Mouse (Mus musculus) embryonic fibroblast, embryonic 13.5 days (primary cell): ENCODE data around the gene Aff4.

Experiments used
- CTCF ChIP-seq: IDR thresholded peaks from 2 replicates; pipeline ENCODE4 v1.5.1; 2011; ENCODE audit warnings: mild to moderate bottlenecking, control low read depth, low read length, moderate library complexity, borderline replicate concordance; ENCODE audit not compliant: insufficient read depth
- POLR2A ChIP-seq: IDR thresholded peaks from 2 replicates; pipeline ENCODE4 v1.6.1; 2011; ENCODE audit warnings: low read depth, mild to moderate bottlenecking, control low read depth, low read length, moderate library complexity

- TF ChIP-seq CTCF (no peak), POLR2A (no peak)
Measured at GRCm38 (mm10) chr11:53331121-53331520, 19.5 kb upstream of the Aff4 start.
